Mouse (Mus musculus): ENCODE results near the gene Cyp3a41a.
"Not testable (repeated sequence)": the region's sequence is repeated elsewhere in the genome, so short reads cannot be mapped to it uniquely, and the experiment has no call there.

GRCm38 (mm10) chr5:145714296-145714695 lies 5.6 kb downstream of the Cyp3a41a start:
- TF ChIP-seq CTCF (IDR thresholded peaks at IDR 0.05; ENCODE audit: control insufficient read depth, insufficient read depth, insufficient read length); MAX (IDR thresholded peaks at IDR 0.05); MYOD1 (IDR thresholded peaks at IDR 0.05; ENCODE audit: control insufficient read depth, insufficient read length, low read depth); FOSL1 (IDR thresholded peaks at IDR 0.05; ENCODE audit: insufficient read depth, low read length, poor library complexity, severe bottlenecking); USF1 (IDR thresholded peaks at IDR 0.05; ENCODE audit: low read depth); MYOG (IDR thresholded peaks at IDR 0.05; ENCODE audit: control insufficient read depth, extremely low read depth, insufficient read length); CEBPB (IDR thresholded peaks at IDR 0.05; ENCODE audit: low read depth): not testable (repeated sequence)

All from C2C12 (cell line).